Mouse (Mus musculus) MEL (cell line): ENCODE data around the gene Washc4.

ENCODE experiments used
- CTCF ChIP-seq, 3 experiments: IDR thresholded peaks in 2 of 3; conservative IDR thresholded peaks in 1 of 3; 2 replicates each; pipeline ENCODE4 v1.5.1; 2011 to 2012; ENCODE audit warnings: low read length in 3 of 3, low read depth in 2 of 3, mild to moderate bottlenecking in 2 of 3, improper control_type of control experiment in 1 of 3, inconsistent platforms in 1 of 3, mixed read lengths in 1 of 3, moderate library complexity in 1 of 3; ENCODE audit not compliant: control insufficient read depth in 1 of 3, insufficient read depth in 1 of 3, poor library complexity in 1 of 3, severe bottlenecking in 1 of 3
- GATA1 ChIP-seq: IDR thresholded peaks from 2 replicates; pipeline ENCODE4 v1.6.1; 2011; ENCODE audit warnings: low read depth, low read length, improper control_type of control experiment
- POLR2A ChIP-seq, 2 experiments: IDR thresholded peaks; 2 replicates each; pipeline ENCODE4 v1.6.1; 2011 to 2012; ENCODE audit warnings: low read length in 2 of 2, mild to moderate bottlenecking in 2 of 2, control low read depth in 1 of 2, improper control_type of control experiment in 1 of 2, low read depth in 1 of 2, moderate library complexity in 1 of 2; ENCODE audit not compliant: control insufficient read depth in 1 of 2, insufficient read depth in 1 of 2, poor library complexity in 1 of 2
- POLR2AphosphoS2 ChIP-seq: IDR thresholded peaks from 2 replicates; pipeline ENCODE4 v1.6.1; 2011; ENCODE audit warnings: low read length, improper control_type of control experiment
- POLR2AphosphoS5 ChIP-seq: IDR thresholded peaks from 2 replicates; pipeline ENCODE4 v1.6.1; 2012; ENCODE audit warnings: low read depth, borderline replicate concordance, mild to moderate bottlenecking, inconsistent platforms, low read length, moderate library complexity, mixed read lengths
- UBTF ChIP-seq: IDR thresholded peaks from 2 replicates; pipeline ENCODE4 v1.6.1; 2012; ENCODE audit warnings: low read depth, mild to moderate bottlenecking, inconsistent platforms, low read length, improper control_type of control experiment, moderate library complexity, borderline replicate concordance; ENCODE audit not compliant: insufficient read depth

GRCm38 (mm10) chr10:83544103-83544479, 539 bp downstream of the Washc4 start:
- TF ChIP-seq POLR2A (IDR thresholded peaks at IDR 0.05; ENCODE audit: control insufficient read depth in 1 of 2, insufficient read depth in 1 of 2, low read depth in 1 of 2, low read length in 2 of 2, poor library complexity in 1 of 2) (no peak), GATA1 (no peak), CTCF (IDR thresholded peaks at IDR 0.05 in 2 of 3, conservative IDR thresholded peaks at IDR 0.05 in 1 of 3; ENCODE audit: control insufficient read depth in 1 of 3, insufficient read depth in 1 of 3, low read depth in 2 of 3, low read length in 3 of 3, poor library complexity in 1 of 3, severe bottlenecking in 1 of 3) (no peak), UBTF (no peak), POLR2AphosphoS5 (no peak), POLR2AphosphoS2 (no peak)
